Mouse (Mus musculus) gastrocnemius, adult 2 months (tissue): ENCODE results near the gene Crybg1. TPM values are rescaled to one million over a fixed set of nuclear protein-coding genes. Genes with fewer than 3 reads are reported as not detected.

Experiments used
- DNase-seq: peaks from one replicate; pipeline ENCODE4 v3.0.0; 2022
- H3K27ac ChIP-seq: fragments of 200-600 bp; 2 replicates; pipeline ENCODE4 v1.8.1; 2022; ENCODE audit warnings: mild to moderate bottlenecking
- H3K4me3 ChIP-seq: fragments of 200-600 bp; 2 replicates; pipeline ENCODE4 v1.8.1; 2022; ENCODE audit warnings: mild to moderate bottlenecking, moderate library complexity
- CTCF ChIP-seq: fragments of 200-600 bp; IDR thresholded peaks from 2 replicates; pipeline ENCODE4 v1.8.1; 2022; ENCODE audit warnings: antibody characterized with exemption, mild to moderate bottlenecking, moderate library complexity
- intact Hi-C: fragments of 180-260 bp; cut with DNase I; formaldehyde crosslinking; loops from one replicate; pipeline ENCODE4 v1.15.1; 2025
- total RNA-seq, 2 experiments: library from RNA; stranded (reverse); gene quantifications; 2 replicates each; pipeline ENCODE4 v1.2.3; 2021

Crybg1 gene
- total RNA-seq, 2 experiments from 2014 or later: 1.0 to 1.3 TPM

DNA sequence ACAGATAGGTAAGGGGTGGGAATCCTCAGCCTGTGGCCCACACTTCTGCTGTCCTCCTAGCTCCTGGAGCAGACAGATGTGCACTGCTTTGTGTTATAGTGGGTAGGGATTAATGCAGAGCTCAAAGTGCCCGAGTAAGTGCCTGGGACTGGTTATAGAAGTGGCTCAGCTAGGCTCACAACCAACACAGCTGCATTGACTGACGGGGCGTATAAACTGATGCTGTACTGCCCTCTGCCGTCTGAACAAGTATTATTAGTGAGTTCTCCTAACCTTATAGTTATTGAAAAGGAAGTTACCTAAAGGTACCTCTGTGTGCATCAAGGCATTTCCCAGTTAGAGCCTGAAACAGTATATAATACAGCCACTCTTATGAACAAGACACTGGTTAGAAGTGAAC, 77.6 kb downstream of the Crybg1 start:
- peak; percentile 65 for TF ChIP-seq CTCF
- intact Hi-C loops: loop anchor here (1.0 to 5.0 kb wide), 2 partner anchors 117 to 494 kb away; partner anchors contain the start of gene Cd24a
- H3K4me3 ChIP-seq: no peak overlapping the region
- H3K27ac ChIP-seq: no peak overlapping the region
- peak; percentile 62 for DNase-seq

DNA sequence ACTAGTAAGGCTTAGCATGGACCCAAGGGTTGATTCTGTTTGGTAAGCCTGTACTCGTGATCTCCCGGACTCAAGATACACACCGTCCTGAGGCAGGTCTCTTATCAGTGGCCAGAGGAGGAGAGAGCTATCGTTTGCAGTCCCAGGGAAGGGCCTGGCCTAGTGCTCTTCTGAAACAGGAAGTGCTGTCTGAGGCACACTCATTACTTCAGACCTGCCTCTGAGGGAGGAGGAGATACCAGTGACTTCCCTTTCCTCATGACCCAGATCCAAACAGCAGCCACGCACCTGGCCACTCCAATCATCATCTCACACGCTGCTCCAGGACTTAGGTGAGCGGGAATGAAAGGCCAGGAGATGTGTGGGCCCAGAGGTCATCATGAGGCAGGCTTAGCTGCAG, 79.5 kb downstream of the Crybg1 start:
- Histone ChIP-seq H3K27ac (no peak overlapping the region), H3K4me3 (no peak overlapping the region)
- intact Hi-C loops: no loop called here
- DNase-seq: no peak
- TF ChIP-seq CTCF: no peak

- DNase-seq: no peak
- no peak for TF ChIP-seq CTCF
- no peak overlapping the region for H3K27ac ChIP-seq
- no peak overlapping the region for H3K4me3 ChIP-seq
- intact Hi-C loops: no loop called here
These were observed 82.7 kb downstream of the Crybg1 start for GRCm38 (mm10) chr10:44065848-44066360.

- no peak for DNase-seq
- no peak overlapping the region for H3K27ac ChIP-seq
- no peak overlapping the region for H3K4me3 ChIP-seq
- no peak for TF ChIP-seq CTCF
- intact Hi-C loops: no loop called here
These were observed 85.7 kb downstream of the Crybg1 start for GRCm38 (mm10) chr10:44062981-44063380.

- Histone ChIP-seq H3K27ac (no peak overlapping the region), H3K4me3 (no peak overlapping the region)
- intact Hi-C loops: no loop called here
- no peak for DNase-seq
- TF ChIP-seq CTCF: no peak
These were observed 97.7 kb downstream of the Crybg1 start for GRCm38 (mm10) chr10:44050913-44051312.

DNA sequence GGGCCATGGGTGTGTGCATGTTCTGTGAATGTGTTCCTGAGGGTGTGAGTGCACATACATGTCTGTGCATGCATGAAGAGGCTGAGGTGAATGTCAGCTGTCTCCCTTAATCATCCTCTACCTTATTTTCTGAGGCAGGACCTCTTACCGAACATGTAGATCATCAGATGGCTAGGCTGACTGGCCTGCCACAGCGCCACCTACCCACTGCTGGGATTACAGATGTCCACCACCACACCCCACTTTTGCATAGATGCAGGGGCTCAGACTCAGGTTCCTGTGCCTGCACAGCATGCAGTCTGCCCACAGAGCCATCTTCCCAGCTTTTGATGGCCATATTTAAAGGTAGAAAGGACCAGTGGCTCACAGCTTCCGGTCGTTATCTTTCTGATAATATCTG, 103.9 kb downstream of the Crybg1 start:
- Histone ChIP-seq H3K4me3 (no peak overlapping the region), H3K27ac (no peak overlapping the region)
- intact Hi-C loops: no loop called here
- TF ChIP-seq CTCF: peak; percentile 16; the same call in 1 of the 2 replicates
- no peak for DNase-seq

DNA sequence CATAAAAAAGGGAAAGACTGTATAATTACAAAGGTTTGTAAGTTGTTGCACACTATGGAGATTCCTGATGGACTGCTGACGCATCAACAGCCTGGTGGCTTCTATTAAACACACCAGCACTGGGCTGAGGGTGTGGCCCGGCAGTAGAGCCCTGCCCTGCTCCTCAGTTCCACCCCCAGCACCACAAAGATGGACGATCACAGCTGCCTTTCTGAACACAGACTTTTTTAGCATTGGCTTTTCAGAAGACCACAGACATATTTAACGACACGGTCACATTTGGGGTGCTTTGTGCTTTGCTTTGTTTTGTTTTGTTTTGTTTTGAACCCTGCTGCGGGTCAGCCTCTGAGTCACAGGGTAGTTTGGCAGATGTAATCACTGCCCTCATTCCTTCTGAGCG, 105.0 kb downstream of the Crybg1 start:
- TF ChIP-seq CTCF: no peak
- no peak for DNase-seq
- intact Hi-C loops: no loop called here
- H3K27ac ChIP-seq: no peak overlapping the region
- H3K4me3 ChIP-seq: no peak overlapping the region

GRCm38 (mm10) chr10:44039185-44039584, 109.5 kb downstream of the Crybg1 start:
- DNase-seq: no peak
- intact Hi-C loops: no loop called here
- no peak overlapping the region for H3K27ac ChIP-seq
- no peak overlapping the region for H3K4me3 ChIP-seq
- no peak for TF ChIP-seq CTCF

DNA sequence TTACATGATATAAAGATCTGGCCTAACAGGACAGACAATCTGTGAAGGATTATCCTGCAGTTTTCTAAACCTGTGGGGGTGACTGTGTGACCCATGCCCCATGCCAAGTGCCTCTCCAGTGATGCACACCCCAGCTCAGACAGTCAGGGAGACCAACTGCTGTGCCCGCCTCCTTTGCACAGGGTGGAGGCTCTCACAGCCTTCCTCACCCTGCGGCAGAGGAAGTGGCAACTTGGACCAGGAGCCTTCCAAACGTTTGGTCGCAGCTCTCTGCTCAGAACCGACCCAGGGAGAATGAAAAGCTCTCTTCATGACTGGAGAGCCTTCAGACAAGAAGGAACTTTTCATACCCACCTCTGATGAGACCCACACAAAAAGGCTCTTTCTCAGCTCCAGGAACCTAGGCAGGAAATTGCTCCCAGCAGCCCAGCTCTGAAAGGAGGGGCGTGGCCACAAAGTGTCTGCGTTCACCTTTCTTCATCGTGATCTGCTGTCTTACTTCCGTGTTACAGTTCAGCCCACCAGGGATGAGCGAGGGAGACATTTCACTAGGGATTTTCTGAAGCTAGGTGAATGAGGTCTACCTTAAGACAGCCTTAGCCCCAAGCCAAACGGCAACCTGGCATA, 110.6 kb downstream of the Crybg1 start:
- intact Hi-C loops: no loop called here
- Histone ChIP-seq H3K27ac (no peak overlapping the region), H3K4me3 (no peak overlapping the region)

DNA sequence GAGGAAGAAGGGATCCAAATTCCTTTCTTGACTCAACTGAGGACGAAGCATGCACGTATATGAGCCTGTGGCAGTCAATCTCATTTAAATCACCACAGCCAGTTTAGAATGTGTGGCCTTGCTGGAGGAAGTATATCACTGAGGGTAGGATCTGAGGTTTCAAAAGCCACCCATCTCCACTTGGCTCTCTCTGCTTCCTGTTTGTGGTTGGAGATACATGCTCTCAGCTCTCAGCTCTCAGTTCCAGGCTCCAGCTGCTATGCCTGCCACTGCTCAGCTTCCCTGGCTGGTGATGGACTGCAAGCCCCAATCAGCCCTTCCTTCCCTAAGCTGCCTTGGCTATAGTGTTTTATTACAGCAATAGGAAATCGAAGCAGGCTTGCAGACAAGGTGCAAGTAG, 119.1 kb downstream of the Crybg1 start:
- intact Hi-C loops: no loop called here
- Histone ChIP-seq H3K27ac (no peak overlapping the region), H3K4me3 (no peak overlapping the region)
- no peak for DNase-seq
- TF ChIP-seq CTCF: no peak

More for the DNA sequence above, 110.6 kb downstream of the Crybg1 start:
- TF ChIP-seq CTCF: no peak
- no peak for DNase-seq

- Histone ChIP-seq H3K27ac (no peak overlapping the region), H3K4me3 (no peak overlapping the region)
- DNase-seq: no peak
- intact Hi-C loops: no loop called here
- no peak for TF ChIP-seq CTCF
These were observed 121.4 kb downstream of the Crybg1 start for GRCm38 (mm10) chr10:44027226-44027625.

- no peak for TF ChIP-seq CTCF
- Histone ChIP-seq H3K27ac (no peak overlapping the region), H3K4me3 (no peak overlapping the region)
- DNase-seq: no peak
- intact Hi-C loops: no loop called here
These were observed 122.5 kb downstream of the Crybg1 start for GRCm38 (mm10) chr10:44026105-44026504.

- intact Hi-C loops: no loop called here
- TF ChIP-seq CTCF: no peak
- no peak for DNase-seq
- no peak overlapping the region for H3K4me3 ChIP-seq
- no peak overlapping the region for H3K27ac ChIP-seq
These were observed 123.9 kb downstream of the Crybg1 start for GRCm38 (mm10) chr10:44024705-44025104.

GRCm38 (mm10) chr10:44020141-44020540, 128.5 kb downstream of the Crybg1 start:
- no peak for TF ChIP-seq CTCF
- no peak overlapping the region for H3K27ac ChIP-seq
- intact Hi-C loops: no loop called here
- no peak for DNase-seq
- no peak overlapping the region for H3K4me3 ChIP-seq
